Mouse (Mus musculus): ENCODE measurements around the gene Card14. TPM values are rescaled to one million over a fixed set of nuclear protein-coding genes. Genes with fewer than 3 reads are reported as not detected.

Gene Card14
- polyA plus RNA-seq, 1 experiment, result not detected

DNA sequence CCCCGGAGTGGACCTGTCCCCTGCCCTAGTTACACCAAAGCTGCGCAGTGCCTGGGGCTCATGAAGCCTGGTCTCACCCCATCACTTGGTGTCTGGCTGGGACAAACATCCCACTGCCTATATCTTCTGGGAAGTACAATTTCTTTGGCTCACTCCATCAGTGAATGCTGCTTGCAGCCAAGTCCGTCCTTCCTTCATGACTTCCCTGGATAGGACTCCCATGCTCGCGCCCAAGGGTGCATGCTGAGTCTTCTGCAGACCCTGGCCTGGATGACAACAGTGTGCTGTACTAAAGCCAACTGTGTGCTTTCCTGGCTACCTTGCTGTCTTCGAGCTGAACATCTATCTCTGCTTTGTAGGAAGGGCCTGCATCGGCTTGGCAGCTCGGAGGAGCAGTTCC lies 36.6 kb downstream of the Card14 start:
- H3K4me1 ChIP-seq (ENCODE audit: control insufficient read depth, insufficient read depth, low read length), result peaks cover 9% of the 10 kb centered on the region; the same call in 1 of the 2 replicates
- TF ChIP-seq POLR2A (IDR thresholded peaks at IDR 0.05; ENCODE audit: insufficient read depth, low read depth, low read length) (no peak), CTCF (IDR thresholded peaks at IDR 0.05; ENCODE audit: insufficient read depth, low read depth, low read length) (no peak)
- H3K27ac ChIP-seq (ENCODE audit: insufficient read depth, low read depth, low read length), result no peak overlapping the region
- 87% methylated on average over 8 of the region's 8 CpGs for WGBS
- no peak overlapping the region for H3K4me3 ChIP-seq (ENCODE audit: insufficient read depth, low read depth, low read length)

DNA sequence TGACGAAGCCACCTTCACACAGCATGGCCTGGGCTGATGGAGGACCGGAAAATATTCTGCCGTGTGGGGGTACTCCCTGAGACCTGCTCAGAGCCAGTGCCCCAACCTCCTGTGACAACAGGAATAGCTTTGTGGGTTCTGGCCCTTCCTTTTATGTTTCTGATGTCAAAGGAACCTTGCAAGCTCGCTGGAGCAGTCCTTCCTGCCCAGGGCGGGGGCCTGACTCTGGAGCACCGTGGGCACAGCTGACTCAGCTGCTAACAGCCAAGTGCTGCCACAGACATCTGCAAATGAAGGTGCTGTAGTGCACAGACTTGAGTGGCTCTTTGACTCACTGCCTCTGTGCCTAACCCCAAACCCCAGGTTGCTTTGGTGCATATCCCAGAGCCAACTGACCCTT lies 37.3 kb downstream of the Card14 start:
- 61% methylated on average over 6 of the region's 6 CpGs for WGBS
- peaks cover 9% of the 10 kb centered on the region; the same call in 1 of the 2 replicates for H3K4me1 ChIP-seq (ENCODE audit: control insufficient read depth, insufficient read depth, low read length)
- H3K27ac ChIP-seq (ENCODE audit: insufficient read depth, low read depth, low read length), result no peak overlapping the region
- TF ChIP-seq POLR2A (IDR thresholded peaks at IDR 0.05; ENCODE audit: insufficient read depth, low read depth, low read length), result no peak
- TF ChIP-seq CTCF (IDR thresholded peaks at IDR 0.05; ENCODE audit: insufficient read depth, low read depth, low read length), result no peak
- H3K4me3 ChIP-seq (ENCODE audit: insufficient read depth, low read depth, low read length), result no peak overlapping the region

DNA sequence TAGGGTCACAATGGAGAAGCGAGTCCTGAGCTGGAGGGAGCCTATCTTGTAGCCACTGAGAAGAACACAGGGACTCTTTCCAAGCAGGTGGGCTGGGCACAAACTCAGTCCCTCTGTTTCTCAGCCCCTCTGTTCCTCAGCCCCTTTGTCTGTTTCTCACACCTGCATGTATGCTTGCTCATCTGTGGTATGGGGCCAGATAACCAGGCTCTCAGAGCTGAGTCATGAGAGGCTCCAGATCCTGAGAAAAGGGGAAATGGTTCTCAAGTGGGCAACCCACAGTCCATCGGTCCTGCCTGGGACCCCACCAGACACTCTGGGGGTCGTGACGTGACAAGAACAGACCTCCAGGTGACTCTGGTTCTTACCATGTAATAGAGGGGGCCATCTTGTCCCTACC lies 39.6 kb downstream of the Card14 start:
- no peak for TF ChIP-seq CTCF (IDR thresholded peaks at IDR 0.05; ENCODE audit: insufficient read depth, low read depth, low read length)
- TF ChIP-seq POLR2A (IDR thresholded peaks at IDR 0.05; ENCODE audit: insufficient read depth, low read depth, low read length), result no peak
- Histone ChIP-seq H3K4me1 (ENCODE audit: control insufficient read depth, insufficient read depth, low read length) (peaks cover 9% of the 10 kb centered on the region; the same call in 1 of the 2 replicates), H3K27ac (ENCODE audit: insufficient read depth, low read depth, low read length) (no peak overlapping the region), H3K4me3 (ENCODE audit: insufficient read depth, low read depth, low read length) (no peak overlapping the region)
- 94% methylated on average over 4 of the region's 4 CpGs for WGBS

DNA sequence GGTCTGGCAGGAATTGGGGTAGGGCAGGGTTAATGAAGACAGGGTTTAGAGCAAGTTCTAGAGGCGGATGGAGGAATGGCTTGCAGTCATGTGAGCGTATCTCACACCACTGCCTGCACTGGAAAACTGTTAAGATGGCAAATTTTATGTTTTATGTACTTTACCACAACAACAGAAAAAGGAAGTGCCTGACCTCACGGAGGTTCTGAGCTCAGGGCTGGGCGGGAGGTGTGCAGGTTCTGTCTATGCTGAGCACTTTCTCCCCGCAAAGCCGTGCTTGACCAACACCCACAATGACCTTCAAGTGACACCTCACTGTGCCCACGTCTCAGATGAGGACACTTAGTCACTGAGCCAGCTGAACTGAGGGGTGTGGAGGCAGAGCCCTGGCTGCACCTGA lies 44.5 kb downstream of the Card14 start:
- no peak overlapping the region for H3K27ac ChIP-seq (ENCODE audit: insufficient read depth, low read depth, low read length)
- WGBS, result 83% methylated on average over 7 of the region's 7 CpGs
- H3K4me3 ChIP-seq (ENCODE audit: insufficient read depth, low read depth, low read length), result no peak overlapping the region
- H3K4me1 ChIP-seq (ENCODE audit: control insufficient read depth, insufficient read depth, low read length), result peaks cover 14% of the 10 kb centered on the region
- TF ChIP-seq POLR2A (IDR thresholded peaks at IDR 0.05; ENCODE audit: insufficient read depth, low read depth, low read length) (no peak), CTCF (IDR thresholded peaks at IDR 0.05; ENCODE audit: insufficient read depth, low read depth, low read length) (no peak)

DNA sequence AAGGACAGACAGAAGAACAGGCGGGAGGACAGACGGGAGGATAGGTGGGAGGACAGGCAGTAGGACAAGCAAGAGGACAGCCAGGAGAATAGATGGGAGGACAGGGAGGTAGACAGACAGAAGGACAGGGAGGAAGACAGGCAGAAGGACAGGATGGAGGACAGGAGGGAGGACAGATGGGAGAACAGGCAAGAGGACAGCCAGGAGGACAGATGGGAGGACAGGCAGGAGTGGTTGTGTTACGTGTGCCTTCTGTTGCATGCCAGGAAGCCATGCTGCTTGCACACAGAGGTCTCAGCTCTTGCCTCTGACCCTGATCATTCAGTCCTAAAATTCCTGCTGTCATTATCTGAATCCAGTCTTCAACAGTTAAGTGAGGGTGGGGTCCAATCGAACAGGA lies 46.4 kb downstream of the Card14 start:
- Histone ChIP-seq H3K4me3 (ENCODE audit: insufficient read depth, low read depth, low read length) (no peak overlapping the region), H3K27ac (ENCODE audit: insufficient read depth, low read depth, low read length) (no peak overlapping the region), H3K4me1 (ENCODE audit: control insufficient read depth, insufficient read depth, low read length) (peaks cover 14% of the 10 kb centered on the region)
- TF ChIP-seq CTCF (IDR thresholded peaks at IDR 0.05; ENCODE audit: insufficient read depth, low read depth, low read length) (no peak), POLR2A (IDR thresholded peaks at IDR 0.05; ENCODE audit: insufficient read depth, low read depth, low read length) (no peak)
- WGBS, result 91% methylated on average over 4 of the region's 4 CpGs

DNA sequence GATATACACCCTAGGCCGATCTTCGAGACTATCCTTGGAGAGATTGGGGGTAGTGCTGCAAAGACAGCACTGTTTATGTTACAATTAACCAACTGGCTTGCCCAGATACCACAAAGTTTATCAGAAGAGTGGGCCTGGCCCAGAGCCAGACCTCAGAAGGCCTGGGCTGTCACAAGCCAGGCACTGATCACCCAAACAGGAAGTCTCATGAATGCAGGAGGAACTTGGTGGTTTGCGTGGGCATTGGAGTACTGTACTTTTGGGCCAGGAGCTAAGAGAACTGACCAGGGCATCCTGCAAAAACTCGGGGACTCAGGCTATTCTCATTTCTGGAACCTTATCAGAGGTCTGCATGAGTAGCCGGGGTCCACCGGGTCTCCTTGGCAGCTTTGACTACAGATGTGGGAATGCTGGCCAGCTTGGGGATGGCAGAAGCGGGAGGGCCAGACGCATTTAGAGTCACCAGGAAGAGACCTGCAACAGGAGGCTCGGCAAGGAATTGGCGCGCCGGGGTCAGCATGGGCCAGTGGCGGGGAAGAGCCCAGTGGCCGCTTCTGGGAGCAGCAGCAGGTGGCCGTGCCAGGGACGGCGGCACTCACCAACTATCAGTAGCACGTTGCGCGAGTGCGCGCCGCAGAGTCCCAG lies 47.4 kb downstream of the Card14 start:
- peaks cover 14% of the 10 kb centered on the region for H3K4me1 ChIP-seq (ENCODE audit: control insufficient read depth, insufficient read depth, low read length)
- H3K27ac ChIP-seq (ENCODE audit: insufficient read depth, low read depth, low read length), result peak overlapping the region; percentile 42; the same call in 1 of the 2 replicates
- 12% methylated on average over 23 of the region's 23 CpGs for WGBS
- H3K4me3 ChIP-seq (ENCODE audit: insufficient read depth, low read depth, low read length), result peak overlapping the region; percentile 61
- TF ChIP-seq CTCF (IDR thresholded peaks at IDR 0.05; ENCODE audit: insufficient read depth, low read depth, low read length), result no peak
- no peak for TF ChIP-seq POLR2A (IDR thresholded peaks at IDR 0.05; ENCODE audit: insufficient read depth, low read depth, low read length)

DNA sequence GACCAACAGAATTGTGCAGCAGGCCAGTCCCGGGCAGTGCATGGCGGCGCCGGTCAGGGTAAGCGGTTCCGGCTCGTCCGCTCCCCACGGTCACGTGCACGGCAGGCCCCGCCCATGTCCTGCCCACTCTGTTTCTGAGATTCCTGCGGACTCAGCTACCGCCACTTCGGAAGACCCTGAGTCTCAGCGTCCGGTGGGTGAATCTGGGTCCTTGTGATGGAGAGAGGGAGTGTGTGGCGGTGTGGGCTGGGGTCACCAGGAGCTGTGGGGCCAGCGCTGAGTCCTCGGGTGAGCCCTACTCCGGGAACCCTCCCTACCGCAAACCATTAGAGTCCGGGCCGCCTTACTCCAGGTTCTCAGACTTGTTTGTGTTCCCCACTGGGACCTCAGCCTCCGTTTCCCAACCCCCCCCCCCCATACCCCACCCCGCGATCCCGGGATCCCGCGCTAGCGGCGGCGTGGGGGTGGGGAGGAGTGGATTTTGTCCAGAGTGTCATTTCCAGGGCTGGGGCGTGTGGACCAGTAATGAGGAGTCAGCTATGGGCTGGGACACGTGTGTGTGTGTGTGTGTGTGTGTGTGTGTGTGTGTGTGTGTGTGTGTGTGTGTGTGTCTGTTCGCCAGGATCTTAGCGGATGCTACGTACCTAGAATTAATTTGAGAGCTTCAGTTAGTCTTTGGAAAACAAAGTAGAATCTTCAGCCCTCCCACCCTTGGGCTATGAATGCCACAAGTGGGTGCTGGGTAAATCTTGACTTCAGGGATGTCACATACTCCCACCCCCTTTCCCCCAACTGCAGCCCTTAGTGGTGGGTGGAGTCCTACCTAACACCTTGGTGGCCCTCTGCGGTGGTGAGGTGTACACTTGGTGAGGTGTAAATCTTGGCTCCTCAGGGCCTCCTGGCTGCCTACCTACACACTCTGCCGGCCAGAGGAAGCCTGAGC lies 48.1 kb downstream of the Card14 start, which contains the start of the genes Sgsh and Slc26a11:
TSS of gene Sgsh (minus strand) at position 94 of the 943 bp plus-strand sequence.
TSS of gene Slc26a11 (plus strand) at position 115 of the 943 bp plus-strand sequence.
- TF ChIP-seq CTCF (IDR thresholded peaks at IDR 0.05; ENCODE audit: insufficient read depth, low read depth, low read length), result no peak
- no peak for TF ChIP-seq POLR2A (IDR thresholded peaks at IDR 0.05; ENCODE audit: insufficient read depth, low read depth, low read length)
- H3K27ac ChIP-seq (ENCODE audit: insufficient read depth, low read depth, low read length), result peak within 1 kb of the TSS; percentile 42; the same call in 1 of the 2 replicates
- H3K4me3 ChIP-seq (ENCODE audit: insufficient read depth, low read depth, low read length), result peak within 1 kb of the TSS; percentile 61
- WGBS, result 2% methylated on average over 40 of the region's 40 CpGs
- H3K4me1 ChIP-seq (ENCODE audit: control insufficient read depth, insufficient read depth, low read length), result peaks cover 14% of the 10 kb centered on the region

DNA sequence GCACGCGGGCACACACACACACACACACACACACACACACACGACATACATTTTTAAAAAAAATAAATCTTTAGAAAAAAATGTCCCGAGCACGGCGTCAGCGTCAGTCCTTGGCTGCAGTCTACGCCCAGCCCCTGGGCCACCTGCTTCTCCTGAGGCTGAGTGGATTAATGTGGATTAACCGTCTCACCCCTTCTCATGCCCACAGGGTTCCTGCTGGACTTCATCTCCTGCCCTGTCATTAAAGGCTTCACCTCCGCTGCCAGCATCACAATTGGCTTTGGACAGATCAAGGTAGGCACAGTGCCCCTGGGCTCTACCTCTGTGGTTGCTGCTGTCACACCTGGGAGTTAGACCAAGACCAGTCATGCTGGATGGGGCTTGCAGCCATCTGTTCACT lies 51.5 kb downstream of the Card14 start:
- WGBS, result 90% methylated on average over 10 of the region's 10 CpGs
- Histone ChIP-seq H3K27ac (ENCODE audit: insufficient read depth, low read depth, low read length) (no peak overlapping the region), H3K4me3 (ENCODE audit: insufficient read depth, low read depth, low read length) (no peak overlapping the region), H3K4me1 (ENCODE audit: control insufficient read depth, insufficient read depth, low read length) (peaks cover 19% of the 10 kb centered on the region)
- TF ChIP-seq CTCF (IDR thresholded peaks at IDR 0.05; ENCODE audit: insufficient read depth, low read depth, low read length) (no peak), POLR2A (IDR thresholded peaks at IDR 0.05; ENCODE audit: insufficient read depth, low read depth, low read length) (no peak)

Data from olfactory bulb, adult 2 months (tissue).